Mouse (Mus musculus) spleen, embryonic (tissue): Measurements from ENCODE around the gene Ankfy1.

Source experiments
- CTCF ChIA-PET: fragments of 350-600 bp; sonication (Branson Sonifier 250); formaldehyde crosslinking; loops from one replicate; lab custom pipeline; 2022; lab: Charles Lee

Gene Ankfy1

DNA sequence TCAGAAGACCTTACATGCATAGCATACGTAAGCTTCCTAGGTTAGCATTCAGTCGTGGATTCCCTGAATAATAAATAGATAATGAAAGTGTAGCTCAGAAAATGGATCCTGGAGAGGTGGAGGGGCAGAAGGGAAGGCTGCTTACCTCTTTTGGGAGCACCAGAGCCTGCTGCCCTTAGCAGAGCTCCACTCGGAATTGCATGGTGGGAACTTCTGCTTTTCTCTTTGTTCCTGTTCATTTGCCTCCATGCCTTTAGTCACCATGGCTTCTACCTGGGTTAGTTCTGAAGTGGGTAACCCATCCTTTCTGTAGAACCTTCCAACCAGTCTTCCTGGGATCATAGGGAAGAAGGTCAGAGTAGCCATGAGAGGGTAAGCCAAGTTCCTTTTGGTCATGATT, 92.7 kb downstream of the Ankfy1 start:
- CTCF ChIA-PET, result no interaction called here

DNA sequence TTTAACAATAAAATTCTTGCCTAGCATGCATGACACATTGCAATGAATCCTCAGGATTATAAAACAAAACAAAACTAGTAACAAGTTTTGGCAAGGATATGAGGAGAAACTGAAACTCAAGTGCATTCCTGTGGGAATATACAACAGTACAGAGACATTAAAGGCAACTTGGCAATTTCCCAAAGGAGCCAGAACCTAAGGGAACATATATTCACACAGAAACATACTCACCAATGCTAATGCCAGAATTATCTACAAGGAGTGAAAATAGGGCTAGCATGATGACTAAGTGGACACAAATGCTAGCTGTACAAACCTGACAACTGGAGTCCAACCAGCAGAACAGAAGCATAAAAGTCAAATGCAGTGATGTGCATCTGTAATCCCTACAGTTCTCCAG, 102.2 kb downstream of the Ankfy1 start:
- CTCF ChIA-PET, result interaction anchor here (0.6 kb wide), 1 partner anchor 1930 kb away, joined by 5 read pairs; no protein-coding TSS in a partner anchor

DNA sequence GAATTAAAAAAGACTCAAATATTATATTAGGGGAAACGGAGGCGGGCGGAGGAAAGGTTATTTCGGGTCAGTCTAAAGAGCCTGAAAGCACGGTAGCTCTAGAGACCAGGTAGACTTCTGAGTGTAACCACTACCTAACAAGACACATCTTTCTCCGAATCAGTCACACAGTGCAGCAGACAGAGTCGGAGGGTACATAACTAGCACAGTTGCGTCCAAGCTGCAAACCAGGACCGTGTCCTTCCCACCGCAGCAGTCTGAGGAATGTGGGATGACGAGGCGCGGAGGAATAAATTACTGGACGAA, 105.3 kb downstream of the Ankfy1 start:
- CTCF ChIA-PET, result interaction anchor here (0.7 kb wide), 1 partner anchor 196 kb away, joined by 3 read pairs; no protein-coding TSS in a partner anchor

DNA sequence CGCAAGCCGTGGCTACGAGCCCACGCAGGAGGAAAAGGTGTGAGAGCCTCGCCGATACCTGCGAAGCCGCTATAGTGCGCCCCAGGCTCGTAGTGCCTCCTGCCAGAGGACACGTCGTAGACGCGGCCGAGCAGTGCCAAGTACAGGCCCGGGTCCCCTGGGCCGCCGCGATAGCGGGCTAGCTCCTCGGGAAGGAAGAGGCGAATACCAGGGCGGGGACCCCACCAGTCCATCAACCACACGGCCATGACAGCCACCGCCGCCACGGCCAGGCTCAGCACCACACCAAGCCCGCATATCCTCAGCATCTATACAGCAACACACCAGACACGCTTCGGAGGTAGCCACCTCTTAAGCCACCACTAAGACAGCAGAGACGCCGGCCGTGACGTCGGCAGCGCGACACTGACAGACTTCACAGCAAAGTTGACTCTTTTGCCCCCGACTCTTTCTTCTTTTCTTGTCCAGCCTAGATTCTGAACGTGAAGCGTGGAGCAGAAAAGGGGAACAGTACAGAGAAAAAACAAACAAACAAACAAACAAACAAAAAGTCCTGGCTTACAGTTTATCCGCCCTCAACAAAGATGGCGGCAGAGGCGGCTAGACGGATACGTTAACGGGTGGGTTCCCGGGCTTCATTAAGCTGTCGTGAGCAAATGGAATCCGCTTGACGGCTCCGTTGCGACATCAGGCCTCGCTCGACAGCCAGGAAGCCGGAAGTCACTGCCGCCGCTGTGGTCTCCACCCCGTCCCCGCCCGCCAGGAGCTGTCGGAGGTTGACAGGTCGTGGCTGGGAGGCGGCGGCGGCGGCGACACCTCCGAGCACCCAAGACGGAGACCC, 105.9 kb downstream of the Ankfy1 start, which contains the start of the genes Cyb5d2 and Zzef1:
TSS of gene Cyb5d2 (minus strand) at position 688 of the 841 bp plus-strand sequence.
TSS of gene Zzef1 (plus strand) at position 772 of the 841 bp plus-strand sequence.
- CTCF ChIA-PET, result interaction anchor here (0.7 kb wide), 1 partner anchor 196 kb away, joined by 3 read pairs; no protein-coding TSS in a partner anchor

DNA sequence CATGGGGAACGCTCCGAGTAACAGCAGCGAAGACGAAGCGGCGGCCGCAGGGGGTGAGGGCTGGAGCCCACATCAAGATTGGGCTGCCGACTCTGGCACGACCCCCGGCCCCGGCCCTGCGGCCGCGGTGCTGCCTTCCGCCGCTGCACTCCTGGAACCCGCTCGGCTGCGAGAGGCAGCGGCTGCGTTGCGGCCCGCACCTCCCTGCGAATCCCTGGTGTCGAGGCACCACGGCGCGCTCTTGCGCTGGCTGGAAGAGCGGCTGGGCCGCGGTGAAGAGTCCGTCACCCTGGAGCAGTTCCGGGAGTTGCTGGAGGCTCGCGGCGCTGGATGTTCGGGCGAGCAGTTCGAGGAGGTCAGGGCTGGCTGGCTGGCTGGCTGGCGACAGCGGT, 106.5 kb downstream of the Ankfy1 start:
- CTCF ChIA-PET, result no interaction called here

DNA sequence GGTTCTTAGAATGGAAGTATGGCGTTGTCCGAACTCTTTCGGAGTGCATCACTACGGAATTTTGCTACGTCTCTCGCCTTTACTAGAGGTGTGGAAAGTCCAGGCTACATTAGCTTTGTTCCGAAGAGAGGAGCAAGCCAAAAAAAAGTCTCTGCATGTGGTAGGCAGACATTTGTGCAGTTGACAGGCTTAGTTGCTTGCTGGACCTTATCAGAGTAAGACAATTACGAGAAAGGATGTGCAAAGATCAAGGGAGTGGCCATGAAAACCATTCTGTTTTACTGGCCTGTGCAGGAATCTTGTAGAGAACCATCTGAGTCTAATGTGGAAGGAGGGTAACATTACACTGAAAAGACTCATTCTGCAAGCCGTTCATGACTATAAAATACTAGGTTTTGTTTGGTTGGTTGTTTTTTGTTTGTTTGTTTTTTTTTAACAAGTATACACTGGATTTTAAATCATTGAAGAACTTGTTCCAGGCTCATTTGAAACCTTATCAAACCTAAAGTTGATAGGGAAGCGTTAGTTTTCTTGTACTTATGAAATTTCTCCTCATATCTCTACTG, 107.0 kb downstream of the Ankfy1 start:
- CTCF ChIA-PET, result no interaction called here

DNA sequence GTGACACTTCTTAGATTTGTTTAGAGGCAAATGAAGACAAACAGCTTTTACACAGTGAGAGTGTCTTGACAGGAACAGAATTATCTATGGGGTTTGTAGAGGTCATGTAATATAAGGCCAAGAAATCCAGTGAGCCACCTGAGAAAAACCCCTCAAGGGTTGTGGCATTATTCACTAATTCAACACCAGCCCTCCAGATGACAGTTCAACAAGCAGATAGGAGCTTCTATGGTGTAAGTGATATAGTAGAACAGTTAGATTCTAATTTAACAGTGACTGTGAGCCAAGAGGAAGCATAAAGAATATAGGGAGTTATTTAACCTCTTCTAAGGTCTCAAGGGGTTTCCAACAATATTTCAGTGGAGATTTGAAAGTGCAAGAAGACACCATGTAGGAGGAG, 108.3 kb downstream of the Ankfy1 start:
- CTCF ChIA-PET, result no interaction called here

DNA sequence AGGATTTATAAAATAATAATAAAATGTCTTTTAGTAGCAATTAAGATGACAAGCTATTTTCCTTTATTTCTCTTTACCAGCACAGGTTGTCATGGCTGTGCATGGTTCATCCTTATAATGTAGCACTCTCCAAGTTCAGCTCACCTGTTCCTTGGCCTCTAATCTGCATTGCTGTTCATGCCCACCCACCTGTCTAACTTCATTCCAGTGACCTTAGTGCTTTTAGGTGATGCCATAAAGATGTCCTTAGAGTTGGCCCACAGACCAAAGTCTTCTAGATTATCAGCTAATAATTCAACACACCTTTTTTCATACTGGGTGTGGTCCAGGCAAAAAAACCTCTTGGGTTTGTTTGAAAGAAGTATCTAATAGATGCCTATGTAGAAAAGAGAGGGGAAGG, 111.4 kb downstream of the Ankfy1 start:
- CTCF ChIA-PET, result no interaction called here

DNA sequence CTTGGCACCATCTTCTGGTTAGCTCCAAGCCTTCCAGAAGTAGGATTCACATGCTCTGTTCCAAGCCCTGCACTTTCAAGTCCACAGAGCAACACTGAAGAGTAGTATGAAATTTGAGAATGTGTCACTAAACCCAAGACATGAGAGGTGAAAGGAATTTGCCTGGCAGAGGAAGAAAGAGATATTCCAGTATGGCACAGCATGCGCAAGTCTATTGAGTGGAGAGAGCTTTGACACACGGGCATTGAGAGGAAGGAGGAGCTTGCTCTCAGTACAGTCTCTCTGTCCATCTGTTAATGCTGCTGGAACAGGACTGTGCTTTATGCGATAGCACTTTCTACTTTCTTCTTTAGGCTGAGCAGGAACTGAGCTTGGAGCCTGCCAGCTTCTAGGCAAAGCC, 113.2 kb downstream of the Ankfy1 start:
- CTCF ChIA-PET, result interaction anchor here (0.6 kb wide), 1 partner anchor 1751 kb away, joined by 5 read pairs; no protein-coding TSS in a partner anchor

DNA sequence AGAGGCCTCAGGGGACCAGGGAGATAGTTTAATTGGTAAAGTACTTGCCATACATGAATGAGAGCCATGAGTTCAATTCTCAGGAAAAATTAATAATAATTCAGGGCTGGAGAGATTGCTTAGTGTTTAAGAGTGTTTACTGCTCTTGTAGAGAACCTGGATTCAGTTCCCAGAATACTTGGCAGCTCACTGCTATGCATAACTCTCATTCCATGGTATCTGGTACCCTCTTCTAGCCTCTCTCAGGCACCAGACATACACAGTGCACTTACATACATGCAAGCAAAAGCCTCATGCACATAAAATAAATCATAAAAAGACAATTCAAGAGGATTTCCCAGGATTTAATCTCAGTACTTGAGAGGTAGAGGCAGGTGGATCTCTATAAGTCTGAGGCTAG, 114.8 kb downstream of the Ankfy1 start:
- CTCF ChIA-PET, result no interaction called here

DNA sequence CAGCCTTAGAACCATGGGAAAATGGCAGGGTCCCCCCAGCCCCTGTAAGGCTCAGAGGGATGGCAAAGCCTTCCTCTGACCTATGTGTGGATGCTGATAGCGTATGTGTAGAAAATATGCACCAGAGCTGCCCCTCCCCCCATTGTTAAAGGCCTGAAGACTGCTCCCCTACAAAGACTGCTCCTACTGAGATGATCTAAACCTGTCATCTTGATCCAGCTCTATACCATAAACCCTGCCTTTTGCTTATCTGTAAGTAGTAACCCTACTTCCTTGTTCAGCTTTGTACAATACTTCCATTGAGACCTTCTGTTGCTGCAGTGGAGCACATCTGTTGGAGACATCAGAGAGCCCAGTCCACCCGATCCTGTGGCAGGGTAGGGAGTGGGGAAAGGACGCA, 115.4 kb downstream of the Ankfy1 start:
- CTCF ChIA-PET, result no interaction called here

DNA sequence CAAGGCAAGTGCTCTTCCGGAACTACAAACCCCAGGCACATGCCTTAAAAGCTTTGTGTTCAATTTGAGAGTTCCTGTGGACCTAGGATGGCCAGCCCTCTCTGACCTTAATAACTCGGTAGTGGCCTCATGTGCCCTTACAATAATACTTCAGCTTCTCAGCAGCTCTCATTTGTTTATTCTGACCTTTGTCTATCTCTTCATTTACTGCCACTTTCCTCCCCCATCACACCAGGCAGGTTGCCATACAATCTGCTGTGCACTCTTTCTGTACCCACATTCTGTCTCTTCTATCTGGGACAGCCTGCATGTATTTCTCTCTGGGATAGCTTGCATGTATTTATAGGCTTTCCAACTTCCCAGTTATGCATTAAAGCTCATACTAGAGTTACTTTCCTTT, 116.8 kb downstream of the Ankfy1 start:
- CTCF ChIA-PET, result no interaction called here

DNA sequence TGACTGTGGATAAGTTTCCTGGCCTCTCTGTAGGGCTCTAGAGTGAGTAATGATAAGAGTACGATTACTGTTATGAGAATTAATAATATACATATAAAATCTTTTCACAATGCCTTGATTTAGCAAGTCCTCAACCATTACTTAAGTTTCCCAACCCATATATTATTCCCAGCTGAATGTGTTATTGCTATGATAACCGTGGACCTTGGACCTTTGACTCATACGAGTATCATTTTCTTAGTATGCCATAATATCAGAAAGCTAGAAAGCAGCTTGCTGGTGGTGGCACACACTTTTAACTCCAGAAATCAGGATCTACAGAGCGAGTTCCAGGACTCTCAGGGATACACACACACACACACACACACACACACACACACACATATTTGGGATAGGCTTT, 118.2 kb downstream of the Ankfy1 start:
- CTCF ChIA-PET, result no interaction called here

DNA sequence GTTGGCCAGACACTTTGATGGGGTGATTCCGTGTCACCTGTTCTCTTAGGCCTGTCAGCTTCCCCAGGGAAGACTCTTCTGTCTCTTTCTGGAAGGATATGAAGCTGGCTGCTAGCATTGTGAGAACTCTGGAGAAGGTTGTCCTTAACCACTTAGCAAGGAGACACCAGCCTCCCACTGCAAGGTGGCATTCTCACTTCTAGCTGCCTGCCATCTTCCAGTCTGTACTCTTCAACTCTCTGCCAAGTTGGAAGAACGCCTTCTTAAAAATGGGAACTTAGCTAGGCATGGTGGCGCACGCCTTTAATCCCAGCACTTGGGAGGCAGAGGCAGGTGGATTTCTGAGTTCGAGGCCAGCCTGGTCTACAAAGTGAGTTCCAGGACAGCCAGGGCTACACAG, 123.9 kb downstream of the Ankfy1 start:
- CTCF ChIA-PET, result interaction anchor here (0.6 kb wide), 1 partner anchor 99 kb away, joined by 4 read pairs; no protein-coding TSS in a partner anchor

DNA sequence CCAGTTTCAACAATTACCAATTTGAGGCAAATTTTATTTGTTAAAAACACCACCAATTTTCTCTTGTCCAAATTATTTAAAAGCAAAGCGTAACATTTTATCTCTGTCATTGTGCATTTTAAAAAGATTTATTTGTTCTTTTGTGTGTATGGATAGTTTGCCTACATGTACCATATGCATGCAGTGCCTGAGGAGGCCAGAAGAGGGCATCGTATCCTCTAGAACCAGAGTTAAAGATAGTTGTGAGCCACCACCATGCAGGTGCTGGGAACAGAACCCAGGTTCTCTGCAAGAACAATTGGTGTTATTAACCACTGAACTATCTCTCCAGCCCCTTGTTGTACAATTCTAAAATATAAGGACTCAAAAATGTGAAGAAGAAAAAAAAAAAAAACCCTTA, 124.4 kb downstream of the Ankfy1 start:
- CTCF ChIA-PET, result interaction anchor here (0.6 to 0.7 kb wide), 2 partner anchors 99 to 226 kb away, joined by 4 to 8 read pairs; no protein-coding TSS in a partner anchor

DNA sequence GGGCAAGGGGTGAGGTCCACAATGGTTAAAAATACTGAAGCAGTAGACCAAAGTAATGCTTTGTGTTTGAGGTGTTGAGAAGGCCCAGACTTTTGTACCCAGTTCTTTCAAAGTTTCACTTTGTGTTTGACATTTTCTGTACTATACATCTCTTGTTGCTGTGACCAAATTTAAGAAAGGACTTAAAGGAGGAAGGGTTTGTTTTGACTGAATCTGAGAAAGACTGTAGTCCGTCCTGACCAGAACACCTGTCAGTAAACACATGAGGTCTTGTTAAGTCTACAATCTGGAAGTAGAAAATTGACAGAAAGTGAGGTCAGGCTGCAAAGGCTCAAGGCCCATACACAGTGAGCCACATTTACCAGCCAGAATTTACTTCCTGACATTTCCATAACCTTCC, 127.1 kb downstream of the Ankfy1 start:
- CTCF ChIA-PET, result no interaction called here

DNA sequence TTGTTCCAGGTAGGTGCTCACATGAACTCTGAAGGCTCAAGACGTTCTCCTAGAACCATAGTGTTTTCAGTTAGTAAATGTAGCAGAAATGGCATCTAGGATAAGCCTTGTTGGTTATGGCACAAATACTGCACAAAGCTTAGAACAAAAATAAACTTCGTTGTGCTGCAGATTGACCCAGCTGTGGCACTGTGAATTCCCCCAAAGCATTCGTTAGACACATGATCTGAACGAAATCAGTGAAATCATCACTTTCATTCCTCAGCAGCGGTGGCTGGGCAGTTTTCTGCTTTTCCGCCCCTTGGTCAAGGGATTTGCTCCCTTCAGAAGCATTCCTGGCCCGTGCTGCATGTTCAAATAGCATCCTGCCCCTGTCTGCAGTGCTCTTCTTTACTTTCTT, 128.3 kb downstream of the Ankfy1 start:
- CTCF ChIA-PET, result no interaction called here

DNA sequence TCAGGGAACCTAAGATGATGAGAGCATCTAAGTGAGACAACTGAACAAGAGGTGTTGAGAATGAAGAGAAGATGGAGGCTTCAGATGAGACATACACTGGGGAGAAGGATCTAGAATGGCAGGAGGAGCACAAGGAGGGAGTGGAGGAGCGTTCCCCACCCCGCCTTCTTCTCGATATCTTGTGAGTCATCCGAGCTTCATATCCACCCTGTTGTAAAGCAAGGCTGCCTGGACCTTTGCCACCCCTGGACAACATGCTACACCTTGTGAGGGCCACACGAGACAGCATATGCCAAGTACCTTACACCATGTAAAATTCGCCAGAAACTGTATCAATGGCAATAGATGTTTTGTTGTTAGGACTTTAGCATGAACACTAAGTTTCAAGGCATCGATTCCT, 131.2 kb downstream of the Ankfy1 start:
- CTCF ChIA-PET, result no interaction called here
